In genomic region chr6:119348234-119348633, GRCm38 (mm10) we compare ENCODE assay signal across 9 mouse cellular contexts. TPM values are rescaled to one million over a fixed set of nuclear protein-coding genes. Genes with fewer than 3 reads are reported as not detected.
DNase-seq lines count a peak whose midpoint lies in the region; ATAC-seq and TF ChIP-seq lines count a peak whose summit lies in the region.
"Had no signal": no experiment of that assay in that cellular context is flagged by ENCODE, and none has a peak within 500 bp of the region (broad histone marks: within the 10 kb centered on the region; RNA-seq: fewer than 3 reads in every experiment).

No protein-coding gene starts in this region.

- H3K4me2 ChIP-seq in liver, postnatal 0 days (ENCODE audit: low read depth, low read length), result no peak overlapping the region
- H3K4me2 ChIP-seq in neural tube, embryonic 14.5 days (ENCODE audit: low read depth, low read length), result no peak overlapping the region
- H3K4me2 ChIP-seq: embryonic facial prominence, embryonic 12.5 days had no signal

- no peak overlapping the region for H3K27ac ChIP-seq in liver, postnatal 0 days (ENCODE audit: low read depth)
- H3K27ac ChIP-seq in neural tube, embryonic 14.5 days (ENCODE audit: low read depth, low read length), result no peak overlapping the region
- H3K27ac ChIP-seq: embryonic facial prominence, embryonic 12.5 days had no signal

- peaks cover under 1% of the 10 kb centered on the region for H3K36me3 ChIP-seq in liver, postnatal 0 days (replicated peaks; ENCODE audit: insufficient read depth, low read length)
- no peaks in the 10 kb centered on the region for H3K36me3 ChIP-seq in neural tube, embryonic 14.5 days (ENCODE audit: control insufficient read depth, insufficient read depth, low read length)

- peak; percentile 64 for DNase-seq in CD4-positive helper T cell, adult 2 months (ENCODE audit: low read depth, low spot score)
- peak; percentile 74 to 83 for DNase-seq in adrenal gland, adult 18-20 months (ENCODE audit: low spot score in 2 of 2)
- DNase-seq in embryo, embryonic 10.5 days (ENCODE audit: low spot score), result peak; percentile 94
- DNase-seq in kidney, postnatal 25 days, result peak; percentile 75 to 94
- peak; percentile 81 for DNase-seq in liver, postnatal 0 days
- DNase-seq in thymus, adult 18-20 months, result peak; percentile 54 to 60

- no peaks in the 10 kb centered on the region for H3K9me3 ChIP-seq in liver, postnatal 0 days (ENCODE audit: low read length)
- no peaks in the 10 kb centered on the region for H3K9me3 ChIP-seq in neural tube, embryonic 14.5 days (ENCODE audit: control insufficient read depth, low read length)
- H3K9me3 ChIP-seq: embryonic facial prominence, embryonic 12.5 days had no signal

- 0% methylated on average over 1 of the region's 1 CpGs for WGBS in liver, postnatal 0 days (ENCODE audit: insufficient replicate concordance)
- WGBS in neural tube, embryonic 14.5 days, result 5% methylated on average over 1 of the region's 1 CpGs

- TF ChIP-seq CTCF in liver, postnatal 0 days (IDR thresholded peaks at IDR 0.05; ENCODE audit: low read depth), result peak; percentile 87

- no peak overlapping the region for H3K4me3 ChIP-seq in liver, postnatal 0 days (ENCODE audit: low read depth, low read length)
- no peak overlapping the region for H3K4me3 ChIP-seq in neural tube, embryonic 14.5 days (ENCODE audit: low read depth, low read length)
- H3K4me3 ChIP-seq: embryonic facial prominence, embryonic 12.5 days had no signal

- peak; percentile 34; the same call in 1 of the 2 replicates for ATAC-seq in granulocyte monocyte progenitor cell, adult 5-6 weeks (replicated peaks; ENCODE audit: poor library complexity, severe bottlenecking)
- ATAC-seq in liver, postnatal 0 days, result no peak
- ATAC-seq in neural tube, embryonic 14.5 days (ENCODE audit: low read depth), result peak; percentile 42; the same call in 1 of the 2 replicates

- H3K27me3 ChIP-seq in liver, postnatal 0 days (ENCODE audit: insufficient read depth, low read length), result no peaks in the 10 kb centered on the region
- no peaks in the 10 kb centered on the region for H3K27me3 ChIP-seq in neural tube, embryonic 14.5 days (ENCODE audit: control insufficient read depth, insufficient read depth, low read length)
- H3K27me3 ChIP-seq: embryonic facial prominence, embryonic 12.5 days had no signal

- no peaks in the 10 kb centered on the region for H3K4me1 ChIP-seq in liver, postnatal 0 days (ENCODE audit: insufficient read depth)
- no peaks in the 10 kb centered on the region for H3K4me1 ChIP-seq in neural tube, embryonic 14.5 days (ENCODE audit: control insufficient read depth, insufficient read depth, low read length)
- H3K4me1 ChIP-seq: embryonic facial prominence, embryonic 12.5 days had no signal

- no peak overlapping the region for H3K9ac ChIP-seq in liver, postnatal 0 days (replicated peaks)
- H3K9ac ChIP-seq in neural tube, embryonic 14.5 days (replicated peaks; ENCODE audit: low read depth, low read length), result no peak overlapping the region
- H3K9ac ChIP-seq: embryonic facial prominence, embryonic 12.5 days had no signal

- TF ChIP-seq EP300 in liver, postnatal 0 days (IDR thresholded peaks at IDR 0.05; ENCODE audit: low read depth), result no peak

RNA-seq across cellular contexts. Expression of gene Lrtm2, which starts 17.7 kb away (rescaled TPM):
- total RNA-seq in adrenal gland, adult 18-20 months (2021), result under 1 TPM in 1 of 2 experiments, not detected in 1; 0.27 TPM
- 0.81 and 0.99 TPM in 2 replicates for total RNA-seq in granulocyte monocyte progenitor cell, adult 5-6 weeks (2014; fragmentation: Nextera tagmentation)
- total RNA-seq in granulocyte monocyte progenitor cell, adult 5-6 weeks (2017), result not detected in 2 replicates
- polyA plus RNA-seq in liver, postnatal 0 days (2015; fragmentation: Nextera tagmentation; extraction: Ambion mirVana), result not detected in 2 replicates
- 8.4 and 10.9 TPM in 2 replicates for polyA plus RNA-seq in neural tube, embryonic 14.5 days (2014; fragmentation: Nextera tagmentation; extraction: Ambion mirVana)
